Mouse (Mus musculus) cerebellum, adult (tissue): ENCODE measurements at regions not wholly inside any gene's neighbourhood (a gene's known extent, or its start where the extent isn't known, plus 50 kb on each side); places are given as distances from the start of the nearest gene placed in this dataset.

Experiments
- ATAC-seq: cut with Nextera tagmentation; 2 replicates; pipeline ENCODE4 v1.9.2; 2017; ENCODE audit warnings: mild to moderate bottlenecking, moderate library complexity, mixed read lengths; ENCODE audit not compliant: insufficient number of reproducible peaks, low FRiP score, low TSS enrichment

GRCm38 (mm10) chr12:61081289-61081688 is 441.7 kb upstream of the Lrfn5 start:
- ATAC-seq: peak; percentile 66; the same call in 1 of the 2 replicates
